Mouse (Mus musculus) neural tube, embryonic 12.5 days (tissue): ENCODE measurements at regions not wholly inside any gene's neighbourhood (a gene's known extent, or its start where the extent isn't known, plus 50 kb on each side); places are given as distances from the start of the nearest gene placed in this dataset.

Source experiments
- ATAC-seq: fragments of 200-750 bp; cut with Nextera tagmentation; 2 replicates; pipeline ENCODE4 v1.8.0; 2017; ENCODE audit warnings: low read depth, mild to moderate bottlenecking, moderate TSS enrichment, moderate library complexity; ENCODE audit not compliant: low FRiP score
- H3K27ac ChIP-seq: fragments of 300-500 bp; sonication (generic); 2 replicates; pipeline ENCODE4 v1.5.1; 2016
- H3K27me3 ChIP-seq: fragments of 300-500 bp; sonication (generic); replicated peaks from 2 replicates; pipeline ENCODE4 v1.6.1; 2016; ENCODE audit warnings: mild to moderate bottlenecking
- H3K36me3 ChIP-seq: fragments of 300-500 bp; sonication (generic); 2 replicates; pipeline ENCODE4 v1.6.1; 2016; ENCODE audit warnings: mild to moderate bottlenecking
- H3K4me1 ChIP-seq: fragments of 300-500 bp; sonication (generic); 2 replicates; pipeline ENCODE4 v1.6.1; 2016
- H3K4me2 ChIP-seq: fragments of 300-500 bp; sonication (generic); replicated peaks from 2 replicates; pipeline ENCODE4 v1.6.1; 2016; ENCODE audit warnings: mild to moderate bottlenecking
- H3K4me3 ChIP-seq: fragments of 300-500 bp; sonication (generic); 2 replicates; pipeline ENCODE4 v1.5.1; 2016
- H3K9ac ChIP-seq: fragments of 300-500 bp; sonication (generic); 2 replicates; pipeline ENCODE4 v1.6.1; 2016; ENCODE audit warnings: mild to moderate bottlenecking
- H3K9me3 ChIP-seq: fragments of 300-500 bp; sonication (generic); 2 replicates; pipeline ENCODE4 v1.6.1; 2016; ENCODE audit warnings: mild to moderate bottlenecking
- WGBS: fragments of 180-500 bp; shearing (Covaris S2); methylation state at CpG from one replicate; pipeline ENCODE4 v1.1.7; 2016; 5-methylcytosine and 5-hydroxymethylcytosine counted together

GRCm38 (mm10) chr17:47317651-47318050, 51.0 kb upstream of the Mrps10 start:
- WGBS: 88% methylated on average over 11 of the region's 11 CpGs
- no peak for ATAC-seq
- Histone ChIP-seq H3K27me3 (no peaks in the 10 kb centered on the region), H3K4me1 (no peaks in the 10 kb centered on the region; the same call in 1 of the 2 replicates), H3K4me2 (no peak overlapping the region), H3K4me3 (no peak overlapping the region), H3K9ac (no peak overlapping the region), H3K27ac (no peak overlapping the region), H3K36me3 (peaks cover 36% of the 10 kb centered on the region), H3K9me3 (no peaks in the 10 kb centered on the region)

GRCm38 (mm10) chr17:47313162-47313561, 55.5 kb upstream of the Mrps10 start:
- ATAC-seq: no peak
- WGBS: 98% methylated on average over 7 of the region's 7 CpGs
- H3K27me3 ChIP-seq: no peaks in the 10 kb centered on the region

DNA sequence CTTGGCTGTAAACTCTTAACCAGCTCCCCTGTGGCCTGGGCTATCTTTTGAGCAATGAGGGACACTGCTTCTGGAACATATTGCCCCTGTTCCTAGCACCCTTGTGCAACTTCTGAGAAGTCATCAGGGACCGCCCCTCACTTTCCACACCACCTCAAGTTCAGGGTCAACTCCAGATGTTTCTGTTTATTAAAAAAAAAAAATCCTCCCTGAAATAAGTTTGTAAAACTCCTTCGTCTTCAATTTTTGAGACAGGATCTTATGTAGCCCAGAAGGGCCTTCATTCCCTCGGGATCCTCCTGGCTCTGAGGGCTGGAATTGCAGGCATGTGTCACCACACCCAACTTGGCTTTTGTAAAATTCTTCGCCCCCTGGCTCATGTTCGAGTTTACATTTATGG, 57.4 kb upstream of the Mrps10 start:
- Histone ChIP-seq H3K27ac (no peak overlapping the region), H3K4me1 (0 out of 2 replicates have a peak, but pooled peaks cover 2% of the 10 kb centered on the region), H3K4me2 (no peak overlapping the region), H3K9me3 (no peaks in the 10 kb centered on the region), H3K9ac (no peak overlapping the region), H3K36me3 (peaks cover 18% of the 10 kb centered on the region), H3K4me3 (no peak overlapping the region), H3K27me3 (no peaks in the 10 kb centered on the region)
- WGBS: 94% methylated on average over 5 of the region's 5 CpGs
- no peak for ATAC-seq

More at GRCm38 (mm10) chr17:47313162-47313561, 55.5 kb upstream of the Mrps10 start:
- no peak overlapping the region for H3K4me3 ChIP-seq
- peaks cover 29% of the 10 kb centered on the region for H3K36me3 ChIP-seq
- no peak overlapping the region for H3K27ac ChIP-seq
- no peak overlapping the region for H3K4me2 ChIP-seq
- no peaks in the 10 kb centered on the region for H3K9me3 ChIP-seq
- H3K4me1 ChIP-seq: no peaks in the 10 kb centered on the region
- no peak overlapping the region for H3K9ac ChIP-seq

GRCm38 (mm10) chr17:47306027-47306761, 62.5 kb upstream of the Mrps10 start:
- H3K4me2 ChIP-seq: no peak overlapping the region
- ATAC-seq: peak; percentile 59; the same call in 1 of the 2 replicates
- H3K27ac ChIP-seq: no peak overlapping the region
- no peaks in the 10 kb centered on the region for H3K36me3 ChIP-seq
- WGBS: 56% methylated on average over 13 of the region's 13 CpGs
- H3K9me3 ChIP-seq: no peaks in the 10 kb centered on the region
- H3K4me1 ChIP-seq: 0 out of 2 replicates have a peak, but pooled peaks cover 13% of the 10 kb centered on the region
- H3K9ac ChIP-seq: no peak overlapping the region
- no peaks in the 10 kb centered on the region for H3K27me3 ChIP-seq
- no peak overlapping the region for H3K4me3 ChIP-seq

- H3K36me3 ChIP-seq: no peaks in the 10 kb centered on the region
- no peak overlapping the region for H3K4me2 ChIP-seq
- ATAC-seq: no peak
- 51% methylated on average over 8 of the region's 8 CpGs for WGBS
- H3K9me3 ChIP-seq: no peaks in the 10 kb centered on the region
- H3K9ac ChIP-seq: no peak overlapping the region
- no peak overlapping the region for H3K27ac ChIP-seq
- 0 out of 2 replicates have a peak, but pooled peaks cover 13% of the 10 kb centered on the region for H3K4me1 ChIP-seq
- H3K27me3 ChIP-seq: no peaks in the 10 kb centered on the region
- H3K4me3 ChIP-seq: no peak overlapping the region
Observed at GRCm38 (mm10) chr17:47304463-47305199, 64.1 kb upstream of the Mrps10 start.

- Histone ChIP-seq H3K27ac (no peak overlapping the region), H3K4me2 (no peak overlapping the region), H3K4me3 (no peak overlapping the region), H3K36me3 (no peaks in the 10 kb centered on the region), H3K9ac (no peak overlapping the region), H3K4me1 (0 out of 2 replicates have a peak, but pooled peaks cover 13% of the 10 kb centered on the region), H3K9me3 (no peaks in the 10 kb centered on the region), H3K27me3 (no peaks in the 10 kb centered on the region)
- WGBS: 94% methylated on average over 3 of the region's 3 CpGs
- no peak for ATAC-seq
Observed at GRCm38 (mm10) chr17:47303600-47303999, 65.1 kb upstream of the Mrps10 start.

DNA sequence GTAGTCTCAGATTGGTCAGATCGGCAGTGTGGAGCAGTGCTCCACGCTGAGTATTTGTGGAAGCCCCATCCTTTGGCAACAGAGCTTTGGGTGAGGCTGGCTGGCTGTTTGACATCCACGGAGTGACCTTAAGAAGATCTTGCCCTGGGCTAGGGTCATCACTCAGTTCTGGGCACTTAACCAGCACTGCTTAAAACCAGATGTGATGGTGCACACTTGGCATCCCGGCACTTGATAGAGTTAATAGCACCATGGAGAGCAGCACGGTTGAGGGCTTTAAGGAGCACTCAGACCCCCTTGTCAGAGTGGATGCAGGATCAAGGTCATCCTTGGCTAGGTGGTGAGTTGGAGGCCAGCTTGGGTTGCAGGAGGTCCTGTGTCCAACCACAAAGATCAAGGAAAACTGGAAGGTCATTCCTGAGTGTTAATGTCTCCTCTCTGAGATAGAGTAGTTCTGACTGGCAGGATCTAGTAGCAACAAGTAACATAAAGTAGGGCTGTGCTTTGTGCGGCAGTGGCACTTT, 70.2 kb upstream of the Mrps10 start:
- Histone ChIP-seq H3K9ac (no peak overlapping the region), H3K4me1 (0 out of 2 replicates have a peak, but pooled peaks cover 9% of the 10 kb centered on the region), H3K36me3 (no peaks in the 10 kb centered on the region), H3K9me3 (no peaks in the 10 kb centered on the region), H3K27ac (no peak overlapping the region), H3K27me3 (no peaks in the 10 kb centered on the region), H3K4me2 (no peak overlapping the region), H3K4me3 (no peak overlapping the region)
- no peak for ATAC-seq
- 93% methylated on average over 6 of the region's 6 CpGs for WGBS

GRCm38 (mm10) chr17:47297965-47298364, 70.7 kb upstream of the Mrps10 start:
- Histone ChIP-seq H3K4me1 (0 out of 2 replicates have a peak, but pooled peaks cover 9% of the 10 kb centered on the region), H3K36me3 (no peaks in the 10 kb centered on the region), H3K27me3 (no peaks in the 10 kb centered on the region), H3K9ac (no peak overlapping the region), H3K4me2 (no peak overlapping the region), H3K9me3 (no peaks in the 10 kb centered on the region), H3K4me3 (no peak overlapping the region), H3K27ac (no peak overlapping the region)
- no peak for ATAC-seq
- 88% methylated on average over 8 of the region's 8 CpGs for WGBS

DNA sequence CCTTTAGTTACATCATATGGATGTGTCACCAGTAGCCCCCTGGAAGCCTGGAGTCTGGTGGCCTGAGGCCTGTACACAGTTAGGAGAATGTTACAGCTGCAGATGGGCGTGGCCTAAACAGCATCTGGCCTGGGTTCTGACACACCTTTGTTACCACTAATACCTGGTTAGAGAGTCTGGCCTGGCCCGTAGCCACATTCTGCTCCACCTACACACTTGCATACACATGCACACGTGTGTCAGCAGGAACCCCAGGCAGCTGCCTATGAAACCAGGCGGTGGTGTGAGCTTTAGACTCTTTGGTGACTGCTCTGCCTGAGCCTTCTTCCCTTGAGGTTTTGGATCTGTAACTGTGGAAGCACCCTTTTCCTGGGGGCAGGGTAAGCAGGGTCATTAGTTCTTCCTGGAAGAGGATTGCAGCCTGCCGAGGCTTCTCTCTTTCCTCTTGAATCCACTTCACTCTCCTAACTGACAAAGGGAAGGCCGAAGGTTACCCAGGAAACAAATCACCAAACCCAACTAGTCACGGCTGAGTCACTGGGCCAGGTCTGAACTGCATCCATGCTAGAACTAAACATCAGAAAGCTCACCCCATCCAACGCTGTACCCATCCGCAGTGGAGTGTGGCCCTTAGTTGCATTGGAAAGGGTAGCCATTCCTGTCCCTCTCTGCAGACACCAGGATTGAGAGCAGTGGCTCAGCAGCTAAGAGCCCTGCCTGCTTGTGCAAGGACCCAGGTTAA, 71.8 kb upstream of the Mrps10 start:
- 84% methylated on average over 9 of the region's 9 CpGs for WGBS
- ATAC-seq: no peak
- no peak overlapping the region for H3K9ac ChIP-seq
- H3K4me2 ChIP-seq: no peak overlapping the region
- H3K9me3 ChIP-seq: no peaks in the 10 kb centered on the region
- H3K4me1 ChIP-seq: 0 out of 2 replicates have a peak, but pooled peaks cover 6% of the 10 kb centered on the region
- H3K27ac ChIP-seq: no peak overlapping the region
- H3K4me3 ChIP-seq: no peak overlapping the region
- no peaks in the 10 kb centered on the region for H3K27me3 ChIP-seq
- H3K36me3 ChIP-seq: no peaks in the 10 kb centered on the region

DNA sequence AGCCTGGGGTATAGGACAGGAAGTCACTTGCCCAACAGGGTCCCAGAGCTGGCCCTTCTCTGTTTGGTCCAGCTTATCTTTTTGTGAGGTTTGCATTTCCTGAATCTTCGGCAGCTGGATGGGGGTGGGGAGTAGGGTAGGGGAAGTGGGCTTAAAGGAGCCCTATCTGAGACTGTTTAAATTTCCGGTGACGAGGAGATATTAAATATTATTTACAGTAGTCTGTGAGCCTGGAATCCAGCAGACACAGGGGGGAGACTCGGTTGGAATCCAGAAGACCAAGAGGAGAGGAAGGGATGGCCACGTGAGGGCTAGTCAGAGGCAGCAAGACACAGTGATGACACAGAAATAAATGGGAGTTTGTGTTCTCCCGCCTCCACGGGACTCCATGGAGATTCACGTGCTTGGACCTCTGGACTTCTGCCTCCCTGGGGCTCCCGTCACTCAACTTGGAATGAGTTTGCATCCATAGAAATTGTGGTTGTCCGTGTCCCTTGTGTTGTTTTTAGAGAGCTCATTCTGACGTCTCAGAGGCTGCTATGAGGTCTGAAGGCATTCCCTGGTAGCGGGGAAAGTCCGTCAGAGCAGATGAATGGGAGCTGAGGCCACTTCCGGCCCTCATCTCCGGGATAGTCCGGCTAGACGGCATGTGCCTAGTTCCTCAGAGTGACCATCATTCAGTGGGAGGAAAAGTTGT, 73.2 kb upstream of the Mrps10 start:
- H3K27ac ChIP-seq: no peak overlapping the region

GRCm38 (mm10) chr17:47294091-47294534, 74.6 kb upstream of the Mrps10 start:
- 67% methylated on average over 5 of the region's 5 CpGs for WGBS
- no peak overlapping the region for H3K4me3 ChIP-seq
- H3K36me3 ChIP-seq: no peaks in the 10 kb centered on the region
- H3K4me2 ChIP-seq: no peak overlapping the region
- no peak overlapping the region for H3K27ac ChIP-seq
- no peak overlapping the region for H3K9ac ChIP-seq
- H3K4me1 ChIP-seq: 0 out of 2 replicates have a peak, but pooled peaks cover 6% of the 10 kb centered on the region
- no peaks in the 10 kb centered on the region for H3K27me3 ChIP-seq
- ATAC-seq: no peak
- H3K9me3 ChIP-seq: no peaks in the 10 kb centered on the region

More for the DNA sequence above, 73.2 kb upstream of the Mrps10 start:
- Histone ChIP-seq H3K27me3 (no peaks in the 10 kb centered on the region), H3K9ac (no peak overlapping the region), H3K4me2 (no peak overlapping the region), H3K9me3 (no peaks in the 10 kb centered on the region), H3K4me1 (0 out of 2 replicates have a peak, but pooled peaks cover 6% of the 10 kb centered on the region), H3K36me3 (no peaks in the 10 kb centered on the region), H3K4me3 (no peak overlapping the region)
- WGBS: 71% methylated on average over 17 of the region's 17 CpGs
- ATAC-seq: no peak
